Mouse (Mus musculus) urinary bladder, postnatal 36 days (tissue): ENCODE results near the gene Lrrc49.

Experiments used
- DNase-seq, 2 experiments: peaks; one replicate each; pipeline ENCODE4 v3.0.0; 2022; ENCODE audit warnings: low spot score in 2 of 2, mixed read lengths in 1 of 2

Lrrc49 gene

DNA sequence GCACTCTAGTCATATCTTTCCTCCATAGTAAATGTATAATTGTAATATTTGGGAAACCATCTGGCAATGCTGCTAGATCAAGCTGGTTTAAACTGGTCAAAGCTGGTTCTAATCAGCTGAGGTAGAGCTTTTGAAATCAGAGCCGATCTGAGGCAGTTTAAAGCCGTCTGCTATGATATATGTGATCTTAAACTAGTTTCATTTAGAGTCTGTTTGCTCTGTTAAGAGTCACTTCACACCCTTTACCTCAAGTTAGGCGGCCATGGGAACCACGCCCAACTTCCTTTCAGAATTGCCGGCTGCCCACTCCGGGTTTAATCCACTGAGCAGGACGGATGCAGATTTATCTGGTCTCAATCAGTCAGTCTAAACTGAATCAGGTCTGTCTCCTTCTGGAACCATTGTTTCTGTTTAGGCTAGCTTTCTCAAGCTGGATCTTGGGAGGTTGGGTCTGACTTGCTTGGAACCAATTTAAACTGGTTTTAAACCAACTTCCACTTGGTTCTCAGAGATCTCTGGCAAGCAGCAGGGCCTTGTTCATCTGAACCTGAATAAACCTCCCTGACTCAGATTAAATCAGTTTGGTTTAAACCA, 144.4 kb downstream of the Lrrc49 start:
- DNase-seq, result no peak

DNA sequence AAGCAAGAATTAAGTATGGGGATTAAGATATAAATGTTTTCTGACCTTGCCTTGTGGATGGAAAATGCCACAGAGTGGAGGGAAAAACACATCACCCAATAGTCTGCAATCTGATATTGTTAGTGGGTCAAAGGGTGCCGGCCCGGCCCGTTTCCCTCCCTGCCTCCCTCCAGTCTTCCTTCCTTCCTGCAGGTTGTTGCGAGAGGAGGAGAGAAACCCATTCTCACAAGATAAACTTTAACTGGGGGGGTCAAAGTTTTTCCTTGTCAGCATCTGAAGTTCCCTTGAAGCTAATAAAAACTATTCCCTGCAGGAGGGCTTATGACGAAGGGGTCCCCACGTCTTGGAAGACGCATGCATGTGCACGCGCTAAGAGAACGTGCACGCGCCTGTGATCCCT, 157.6 kb downstream of the Lrrc49 start:
- DNase-seq, result no peak

DNA sequence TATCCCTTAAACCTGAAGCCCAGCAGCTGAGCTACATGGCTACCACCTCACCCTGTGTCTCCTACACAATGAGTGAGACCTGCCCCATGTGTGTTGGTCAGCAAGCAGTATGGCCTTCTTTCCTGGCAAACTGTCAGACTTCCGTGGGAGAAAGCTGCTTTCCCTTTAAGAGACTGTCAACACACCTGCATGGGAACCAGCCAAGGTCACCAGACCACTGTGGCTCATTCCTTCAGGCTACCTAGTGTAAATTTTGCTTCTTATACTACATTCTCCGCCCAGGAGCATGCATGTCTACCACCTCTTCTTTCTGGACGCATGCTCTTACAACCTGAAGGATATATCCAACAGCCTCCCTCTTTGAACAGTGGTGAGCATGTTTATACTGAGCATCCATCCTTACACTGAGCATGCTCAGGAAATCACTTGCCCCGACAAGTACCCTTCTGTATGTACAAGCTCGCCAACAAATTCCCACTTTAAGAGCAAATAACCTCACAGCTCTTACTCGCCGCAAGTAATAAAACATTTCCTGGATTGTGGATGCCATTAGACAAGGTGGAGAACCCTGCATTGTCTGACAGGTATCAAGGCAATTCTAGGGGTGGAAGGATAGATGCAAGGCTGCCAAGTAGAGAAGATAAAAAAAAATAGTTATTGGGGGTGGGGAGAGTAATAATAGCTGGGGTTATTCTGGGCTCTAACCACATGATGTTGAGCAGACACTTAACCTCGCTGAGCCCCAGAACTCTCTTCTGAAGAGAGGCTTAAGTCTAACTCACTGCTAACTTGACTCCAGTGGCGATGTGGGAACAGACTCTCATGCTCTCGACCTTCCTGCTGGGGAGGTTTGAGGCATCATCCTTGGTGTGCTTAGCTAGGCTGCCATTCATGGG, 158.4 kb downstream of the Lrrc49 start:
- no peak for DNase-seq

GRCm38 (mm10) chr9:60528269-60528668, 159.7 kb downstream of the Lrrc49 start:
- no peak for DNase-seq

DNA sequence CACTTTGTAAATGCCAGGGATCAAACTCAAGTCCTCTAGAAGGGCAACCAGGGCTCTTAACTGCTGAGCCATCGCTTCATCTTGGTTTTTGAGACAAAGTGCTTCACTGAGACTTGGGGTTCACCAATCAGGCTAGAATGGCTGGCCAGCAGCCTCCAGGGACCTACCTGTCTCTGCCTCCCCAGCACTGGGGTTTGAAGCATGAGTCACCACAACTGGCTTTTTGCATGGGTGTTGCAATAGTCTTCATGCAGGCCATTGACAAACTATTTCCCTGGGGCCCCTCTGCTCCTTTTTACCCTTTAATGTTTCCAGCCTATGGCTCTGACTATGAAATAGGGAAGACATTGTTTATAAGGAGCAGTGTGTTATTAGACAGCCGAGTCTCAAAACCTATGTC, 160.1 kb downstream of the Lrrc49 start:
- no peak for DNase-seq

GRCm38 (mm10) chr9:60527051-60527450, 160.9 kb downstream of the Lrrc49 start:
- no peak for DNase-seq

DNA sequence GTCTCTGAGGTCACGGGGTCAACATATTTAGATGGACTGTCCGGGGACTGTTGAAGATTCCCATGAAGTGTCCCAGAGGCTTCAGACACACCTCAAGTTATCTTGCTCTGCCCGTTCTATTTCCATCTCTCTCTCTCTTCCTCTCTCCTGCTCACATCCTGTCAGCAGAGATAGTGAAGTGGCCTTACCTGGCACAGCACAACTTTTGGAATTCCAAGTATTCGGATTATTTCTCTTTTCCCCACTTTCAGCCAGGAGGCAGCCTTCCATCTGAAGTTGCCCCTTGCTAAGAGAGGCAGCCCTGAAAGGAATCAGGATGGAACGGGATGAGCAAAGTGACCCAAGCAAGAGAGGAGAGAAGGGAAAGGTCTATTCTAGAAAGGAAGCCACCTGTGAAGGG, 161.8 kb downstream of the Lrrc49 start:
- no peak for DNase-seq

GRCm38 (mm10) chr9:60521806-60522264, 166.1 kb downstream of the Lrrc49 start, which contains the start of gene Thsd4:
Gene Thsd4, minus strand, starts transcription at chr9:60522046.
- peak; percentile 51 to 71 for DNase-seq

DNA sequence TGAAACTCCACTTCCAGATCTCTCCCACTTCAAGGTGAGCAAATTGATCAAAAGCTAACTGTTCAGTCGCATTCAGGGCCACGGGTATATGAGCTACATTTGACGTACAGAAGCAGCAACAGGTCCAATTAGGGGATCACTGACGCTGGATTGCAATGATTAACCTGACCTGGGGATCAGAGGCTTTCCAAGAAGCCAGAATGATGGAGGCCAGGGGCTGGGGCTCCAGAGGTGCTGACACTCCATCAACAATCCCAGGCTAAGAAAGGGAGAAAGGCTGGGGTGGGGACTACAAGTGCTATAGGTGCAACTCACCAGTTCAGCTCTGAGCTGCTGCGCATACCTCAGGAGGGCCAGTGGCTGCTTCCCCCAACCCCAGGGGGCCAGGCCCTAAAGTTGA, 166.8 kb downstream of the Lrrc49 start:
- no peak for DNase-seq

GRCm38 (mm10) chr9:60519601-60520000, 168.4 kb downstream of the Lrrc49 start:
- DNase-seq, result no peak
